ENCODE assay signal across 7 mouse cellular contexts in the genomic region with DNA sequence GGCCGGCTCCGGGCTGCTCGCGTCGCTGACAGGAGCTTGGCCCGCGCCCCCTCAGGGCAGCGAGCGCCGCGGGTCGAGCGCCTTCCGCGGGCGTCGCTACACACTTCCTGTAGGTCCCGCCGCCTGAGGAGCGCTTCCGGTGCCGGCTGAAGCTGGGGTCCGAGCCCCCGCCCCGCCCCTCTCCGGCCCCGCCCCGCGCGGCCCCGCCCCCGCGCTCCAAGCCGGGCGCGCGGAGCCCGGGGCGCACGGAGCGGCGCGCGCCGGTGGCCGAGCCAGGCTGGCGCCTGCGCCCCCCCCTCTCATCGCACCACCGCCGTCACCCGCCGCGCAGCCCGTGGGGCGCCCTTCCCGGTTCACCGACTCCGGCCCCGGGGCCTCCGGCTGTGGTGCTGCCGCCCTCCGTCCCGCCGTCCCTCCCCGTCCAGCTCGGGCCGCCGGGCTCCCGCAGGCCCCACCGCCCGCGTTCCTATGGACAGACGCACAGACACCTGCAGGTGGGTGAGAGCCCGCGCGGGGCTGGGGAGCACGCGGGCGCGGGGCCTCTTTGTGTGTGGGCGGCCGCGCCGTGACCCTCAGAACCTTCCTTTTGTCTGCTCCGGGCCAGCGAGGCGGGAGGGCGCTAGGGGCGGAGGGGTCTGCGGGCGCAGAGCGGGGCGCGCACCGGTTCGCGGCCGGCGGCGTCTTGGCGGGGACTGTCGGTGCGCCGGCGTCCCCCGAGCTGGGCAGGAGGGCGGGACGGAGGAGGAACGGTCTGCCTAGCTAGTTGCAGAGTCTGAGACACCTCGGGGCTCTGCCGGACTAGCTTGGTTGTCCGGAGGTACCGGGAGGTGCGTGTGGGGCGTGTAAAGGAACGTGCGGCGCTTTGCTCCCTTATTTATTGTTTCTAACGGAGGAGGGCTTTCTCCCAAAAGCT. TPM values are rescaled to one million over a fixed set of nuclear protein-coding genes. Genes with fewer than 3 reads are reported as not detected.
DNase-seq lines count a peak whose midpoint lies in the region; ATAC-seq lines count a peak whose summit lies in the region.

Gene E130308A19Rik (plus strand): TSS at position 214 of the 913 bp plus-strand sequence.

- peak within 1 kb of the TSS; percentile 97 for H3K27ac ChIP-seq in embryonic facial prominence, embryonic 10.5 days (replicated peaks)
- H3K27ac ChIP-seq in limb, embryonic 12.5 days, result peak within 1 kb of the TSS; percentile 86
- peak within 1 kb of the TSS; percentile 93 for H3K27ac ChIP-seq in midbrain, embryonic 14.5 days (replicated peaks; ENCODE audit: low read depth, low read length)

- WGBS in embryonic facial prominence, embryonic 10.5 days, result under 1% methylated on average over 113 of the region's 120 CpGs
- WGBS in limb, embryonic 12.5 days, result under 1% methylated on average over 96 of the region's 120 CpGs
- under 1% methylated on average over 91 of the region's 120 CpGs for WGBS in midbrain, embryonic 14.5 days

- DNase-seq in adrenal gland, postnatal 10 days, result peak; percentile 88
- DNase-seq in embryonic facial prominence, embryonic 10.5 days (ENCODE audit: low spot score), result peak; percentile 92
- DNase-seq in heart, adult 11 months, result peak; percentile 99
- peak; percentile 82 for DNase-seq in kidney, adult 18-20 months
- DNase-seq in midbrain, embryonic 14.5 days, result peak; percentile 93
- DNase-seq in spleen, adult 12 weeks (ENCODE audit: low spot score), result peak; percentile 71

- peak; percentile 91 for ATAC-seq in limb, embryonic 12.5 days (ENCODE audit: insufficient number of reproducible peaks, insufficient read depth, low FRiP score, low TSS enrichment, low read depth)
- peak; percentile 93 for ATAC-seq in midbrain, embryonic 14.5 days (ENCODE audit: low FRiP score, low TSS enrichment)

- H3K27me3 ChIP-seq in embryonic facial prominence, embryonic 10.5 days (replicated peaks; ENCODE audit: low read depth, poor library complexity, severe bottlenecking), result no peaks in the 10 kb centered on the region
- H3K27me3 ChIP-seq in limb, embryonic 12.5 days, result no peaks in the 10 kb centered on the region
- no peaks in the 10 kb centered on the region for H3K27me3 ChIP-seq in midbrain, embryonic 14.5 days (ENCODE audit: control insufficient read depth, insufficient read depth, low read length)

- peaks cover 26% of the 10 kb centered on the region for H3K4me1 ChIP-seq in embryonic facial prominence, embryonic 10.5 days
- H3K4me1 ChIP-seq in limb, embryonic 12.5 days (replicated peaks), result peaks cover 15% of the 10 kb centered on the region
- peaks cover 28% of the 10 kb centered on the region for H3K4me1 ChIP-seq in midbrain, embryonic 14.5 days (ENCODE audit: control insufficient read depth, insufficient read depth, low read length)

- peak within 1 kb of the TSS; percentile 86 for H3K9ac ChIP-seq in limb, embryonic 12.5 days (replicated peaks)
- peak within 1 kb of the TSS; percentile 92 for H3K9ac ChIP-seq in midbrain, embryonic 14.5 days (replicated peaks; ENCODE audit: low read length)

- H3K4me3 ChIP-seq in embryonic facial prominence, embryonic 10.5 days, result peak within 1 kb of the TSS; percentile 93
- peak within 1 kb of the TSS; percentile 95 for H3K4me3 ChIP-seq in limb, embryonic 12.5 days (replicated peaks)
- H3K4me3 ChIP-seq in midbrain, embryonic 14.5 days (replicated peaks; ENCODE audit: low read depth, low read length), result peak within 1 kb of the TSS; percentile 97

- no peaks in the 10 kb centered on the region for H3K36me3 ChIP-seq in embryonic facial prominence, embryonic 10.5 days (replicated peaks)
- no peaks in the 10 kb centered on the region for H3K36me3 ChIP-seq in limb, embryonic 12.5 days
- no peaks in the 10 kb centered on the region for H3K36me3 ChIP-seq in midbrain, embryonic 14.5 days (ENCODE audit: control insufficient read depth, insufficient read depth, low read length)

- H3K9me3 ChIP-seq in embryonic facial prominence, embryonic 10.5 days, result no peaks in the 10 kb centered on the region
- no peaks in the 10 kb centered on the region for H3K9me3 ChIP-seq in limb, embryonic 12.5 days
- no peaks in the 10 kb centered on the region for H3K9me3 ChIP-seq in midbrain, embryonic 14.5 days (ENCODE audit: control insufficient read depth, low read length)

- H3K4me2 ChIP-seq in limb, embryonic 12.5 days, result peak within 1 kb of the TSS; percentile 76
- H3K4me2 ChIP-seq in midbrain, embryonic 14.5 days (ENCODE audit: low read length), result peak within 1 kb of the TSS; percentile 69

RNA-seq across cellular contexts. Expression of gene E130308A19Rik, which starts in this region (rescaled TPM):
- 10 to 100 TPM; 14.7 to 19.0 TPM for total RNA-seq in adrenal gland, postnatal 10 days (2021)
- polyA plus RNA-seq in embryonic facial prominence, embryonic 10.5 days (2016; fragmentation: Nextera tagmentation; extraction: Ambion mirVana), result 40.8 and 41.1 TPM in 2 replicates
- polyA plus RNA-seq in limb, embryonic 12.5 days (2016; fragmentation: Nextera tagmentation; extraction: Ambion mirVana), result 35.2 and 36.3 TPM in 2 replicates
- polyA plus RNA-seq in midbrain, embryonic 14.5 days (2014; fragmentation: Nextera tagmentation; extraction: Ambion mirVana), result 50.9 and 62.2 TPM in 2 replicates

Comparison
In these comparisons a context has a peak if more than half of its experiments do, and no peak if none do; other contexts are left out.
1. Peak in every context shown above with its lines: DNase-seq, ATAC-seq, H3K4me3 ChIP-seq and H3K27ac ChIP-seq.